Mouse (Mus musculus) heart, postnatal 0 days (tissue): ENCODE measurements around the gene Ifih1.

Source experiments
- CTCF ChIP-seq: IDR thresholded peaks from 2 replicates; pipeline ENCODE4 v1.5.1; 2016; ENCODE audit warnings: antibody characterized with exemption, control low read depth, low read depth
- EP300 ChIP-seq: IDR thresholded peaks from 2 replicates; pipeline ENCODE4 v1.6.1; 2016; ENCODE audit warnings: antibody characterized with exemption, low read depth

DNA sequence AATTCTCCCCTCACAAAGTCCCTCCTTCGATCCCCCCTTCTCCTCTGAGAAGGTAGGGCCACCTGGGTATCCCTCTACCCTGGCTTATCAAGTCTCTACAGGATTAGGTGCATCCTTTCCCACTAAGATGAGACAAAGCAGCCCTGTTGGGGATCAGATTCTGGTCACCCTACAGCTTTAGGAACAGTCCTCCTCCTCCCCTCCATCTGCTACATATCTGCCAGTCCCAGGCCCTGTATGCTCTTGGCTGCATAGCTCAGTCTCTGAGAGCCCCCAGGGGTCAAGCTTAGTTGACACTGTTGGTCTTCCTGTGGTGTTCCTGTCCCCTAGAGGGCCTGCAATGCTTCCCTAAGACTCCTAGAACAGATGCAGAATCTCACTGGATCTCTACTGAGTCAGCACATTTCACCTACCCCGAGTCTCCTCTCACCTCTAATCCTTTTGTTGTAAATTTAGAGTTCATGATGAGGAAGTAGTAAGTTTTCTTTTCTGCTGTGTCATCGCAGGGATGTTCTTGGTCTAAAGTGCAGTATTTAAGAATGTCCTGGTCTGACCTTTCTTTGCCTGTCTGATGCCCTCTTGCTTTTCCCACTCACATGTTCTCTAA lies 39.0 kb upstream of the Ifih1 start:
- no peak for TF ChIP-seq EP300
- TF ChIP-seq CTCF = no peak
